Mouse (Mus musculus) megakaryocyte, embryonic 14.5 days (primary cell): ENCODE measurements around the gene Dnajb13.

Source experiments
- FLI1 ChIP-seq: IDR thresholded peaks from 2 replicates; pipeline ENCODE4 v1.6.1; 2012; ENCODE audit warnings: low read length, inconsistent platforms, mixed read lengths
- GATA1 ChIP-seq: IDR thresholded peaks from 3 replicates; pipeline ENCODE4 v1.6.1; 2012; ENCODE audit warnings: mixed read lengths, low read length, inconsistent platforms, borderline replicate concordance

DNA sequence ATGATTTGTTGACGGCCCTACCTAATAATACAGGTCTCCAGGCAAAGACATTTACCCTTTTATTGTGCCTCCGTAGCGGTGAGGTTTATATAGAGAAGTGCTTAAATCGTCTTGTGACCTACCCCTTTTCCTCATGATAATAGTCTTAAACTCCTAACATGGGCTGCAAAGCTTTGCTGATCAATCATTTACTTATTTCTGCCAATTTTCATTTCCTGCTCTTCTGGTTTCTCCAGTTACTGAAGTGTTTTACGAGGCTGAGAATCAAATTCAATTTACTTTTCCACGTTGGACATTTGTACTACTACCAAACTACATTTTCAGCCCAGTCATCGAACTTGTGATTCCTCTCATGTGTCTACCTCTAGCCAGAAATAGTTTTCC lies 22.8 kb upstream of the Dnajb13 start:
- TF ChIP-seq GATA1 (no peak), FLI1 (no peak)
